Mouse (Mus musculus) lung, embryonic 16.5 days (tissue): ENCODE measurements around the gene Tmem144. TPM values are rescaled to one million over a fixed set of nuclear protein-coding genes. Genes with fewer than 3 reads are reported as not detected.

Experiments
- ATAC-seq: fragments of 200-750 bp; cut with Nextera tagmentation; 2 replicates; pipeline ENCODE4 v1.8.0; 2017; ENCODE audit warnings: low read depth, mild to moderate bottlenecking, moderate library complexity
- H3K27ac ChIP-seq: fragments of 300-500 bp; sonication (generic); 2 replicates; pipeline ENCODE4 v1.5.1; 2014; ENCODE audit warnings: mild to moderate bottlenecking, control low read depth, low read length
- H3K27me3 ChIP-seq: fragments of 300-500 bp; sonication (generic); 2 replicates; pipeline ENCODE4 v1.6.1; 2014; ENCODE audit warnings: low read depth, low read length, mixed read lengths; ENCODE audit not compliant: control insufficient read depth, insufficient read depth
- H3K36me3 ChIP-seq: fragments of 300-500 bp; sonication (generic); 2 replicates; pipeline ENCODE4 v1.6.1; 2014; ENCODE audit warnings: low read length; ENCODE audit not compliant: control insufficient read depth, insufficient read depth
- H3K4me1 ChIP-seq: fragments of 300-500 bp; sonication (generic); replicated peaks from 2 replicates; pipeline ENCODE4 v1.6.1; 2014; ENCODE audit warnings: low read length, mixed read lengths; ENCODE audit not compliant: control insufficient read depth, insufficient read depth
- H3K4me2 ChIP-seq: fragments of 300-500 bp; sonication (generic); 2 replicates; pipeline ENCODE4 v1.6.1; 2014; ENCODE audit warnings: low read depth, low read length, control low read depth
- H3K4me3 ChIP-seq: fragments of 300-500 bp; sonication (generic); 2 replicates; pipeline ENCODE4 v1.5.1; 2014; ENCODE audit warnings: mild to moderate bottlenecking, low read length, control low read depth
- H3K9ac ChIP-seq: fragments of 300-500 bp; sonication (generic); 2 replicates; pipeline ENCODE4 v1.6.1; 2014; ENCODE audit warnings: low read length, control low read depth
- H3K9me3 ChIP-seq: fragments of 300-500 bp; sonication (generic); 2 replicates; pipeline ENCODE4 v1.6.1; 2016; ENCODE audit warnings: low read length; ENCODE audit not compliant: control insufficient read depth
- WGBS: fragments of 180-500 bp; shearing (Covaris S2); extraction: QIAGEN DNeasy Blood & Tissue Kit; methylation state at CpG from one replicate; pipeline ENCODE4 v1.1.7; 2014; 5-methylcytosine and 5-hydroxymethylcytosine counted together
- polyA plus RNA-seq: library from polyadenylated mRNA; unstranded; fragments of >200 nt; fragmentation: Nextera tagmentation; extraction: Ambion mirVana; gene quantifications from 2 replicates; pipeline ENCODE4 v1.2.1, GENCODE M21; 2015

The Tmem144 gene
- polyA plus RNA-seq, 1 experiment from 2014 or later, result 5.2 TPM

DNA sequence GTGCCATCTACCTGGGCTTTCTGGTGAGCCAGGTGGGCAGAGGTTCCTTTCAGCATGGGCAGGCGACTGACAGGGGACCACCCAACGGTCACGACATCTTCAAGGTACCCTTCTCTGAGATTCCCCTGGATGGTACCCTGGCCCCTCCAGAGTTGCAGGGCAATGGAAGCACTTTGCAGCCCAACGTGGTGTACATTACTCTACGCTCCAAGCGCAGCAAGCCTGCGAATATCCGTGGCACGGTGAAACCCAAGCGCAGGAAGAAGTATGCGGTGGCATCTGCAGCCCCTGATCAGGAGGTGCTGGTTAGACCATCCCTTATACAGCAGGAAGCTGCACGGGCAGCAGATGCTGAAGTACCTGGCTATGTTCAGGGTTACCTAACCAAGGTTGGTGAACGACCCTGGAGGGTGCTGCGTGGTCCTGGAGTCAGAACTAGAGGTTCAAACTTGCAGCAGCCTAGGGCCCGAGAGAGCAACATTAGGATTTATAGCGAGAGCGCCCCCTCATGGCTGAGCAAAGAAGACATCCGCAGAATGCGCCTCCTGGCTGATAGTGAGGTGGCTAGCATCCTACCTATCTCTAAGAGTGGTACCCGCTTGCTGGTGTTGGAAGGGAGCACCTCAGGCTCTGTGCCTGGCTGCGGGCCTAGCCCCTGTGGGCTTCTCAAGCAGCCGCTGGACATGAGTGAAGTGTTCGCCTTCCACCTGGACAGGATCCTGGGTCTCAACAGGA lies 34.0 kb upstream of the Tmem144 start:
- Histone ChIP-seq H3K9me3 (no peaks in the 10 kb centered on the region), H3K36me3 (no peaks in the 10 kb centered on the region), H3K4me3 (peak overlapping the region; percentile 55), H3K4me1 (peaks cover 14% of the 10 kb centered on the region), H3K9ac (peak overlapping the region; percentile 63), H3K4me2 (peak overlapping the region; percentile 55), H3K27ac (peak overlapping the region; percentile 93), H3K27me3 (no peaks in the 10 kb centered on the region)
- ATAC-seq, result peak; percentile 40
- 56% methylated on average over 23 of the region's 23 CpGs for WGBS

DNA sequence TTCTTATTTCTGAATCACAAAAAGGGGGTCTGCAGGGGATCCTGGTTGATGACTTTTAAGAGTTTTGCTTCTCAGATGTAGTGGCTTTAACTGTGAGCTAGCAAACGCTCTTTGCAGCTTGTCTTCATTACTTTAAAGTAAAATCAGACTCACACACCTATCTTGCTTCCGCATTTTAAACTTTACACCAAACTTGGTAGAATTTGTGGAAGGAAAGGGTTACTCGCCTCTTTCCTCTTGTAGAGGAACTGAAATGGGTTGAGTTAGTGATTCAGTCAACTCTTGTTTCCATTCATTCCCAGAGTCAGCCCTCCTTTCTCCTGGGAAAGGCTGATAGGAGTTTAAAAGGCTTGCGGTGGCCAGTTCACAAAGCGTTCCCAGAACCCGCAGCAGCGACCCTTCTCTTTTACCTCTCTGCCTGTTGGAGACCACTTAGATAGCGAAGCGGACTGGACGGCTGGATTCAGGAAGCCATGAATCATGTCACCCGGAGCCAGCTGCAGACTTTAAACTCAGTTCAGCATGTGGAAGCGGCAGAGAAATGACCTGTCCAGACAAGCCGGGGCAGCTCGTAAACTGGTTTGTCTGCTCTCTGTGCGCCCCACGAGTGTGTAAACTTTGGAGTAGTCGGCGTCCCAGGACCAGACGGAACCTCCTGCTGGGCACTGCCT lies 33.2 kb upstream of the Tmem144 start:
- peak overlapping the region; percentile 63 for H3K9ac ChIP-seq
- H3K9me3 ChIP-seq, result no peaks in the 10 kb centered on the region
- H3K4me3 ChIP-seq, result peak overlapping the region; percentile 55
- H3K4me2 ChIP-seq, result peak overlapping the region; percentile 55
- H3K27ac ChIP-seq, result peak overlapping the region; percentile 93
- H3K4me1 ChIP-seq, result peaks cover 14% of the 10 kb centered on the region
- H3K36me3 ChIP-seq, result no peaks in the 10 kb centered on the region
- peak; percentile 84 for ATAC-seq
- WGBS, result 4% methylated on average over 19 of the region's 19 CpGs
- no peaks in the 10 kb centered on the region for H3K27me3 ChIP-seq

- WGBS, result 2% methylated on average over 9 of the region's 9 CpGs
- H3K27me3 ChIP-seq, result no peaks in the 10 kb centered on the region
- peak; percentile 23; the same call in 1 of the 2 replicates for ATAC-seq
These were observed 32.2 kb upstream of the Tmem144 start for GRCm38 (mm10) chr3:79884761-79885189.

GRCm38 (mm10) chr3:79884305-79884704 lies 31.7 kb upstream of the Tmem144 start, which contains the start of gene Fam198b:
Fam198b (plus strand) TSS chr3:79884533.
- peak within 1 kb of the TSS; percentile 48 for H3K4me3 ChIP-seq
- H3K9ac ChIP-seq, result peak within 1 kb of the TSS; percentile 64
- H3K9me3 ChIP-seq, result no peaks in the 10 kb centered on the region
- peak within 1 kb of the TSS; percentile 65 for H3K4me2 ChIP-seq
- H3K36me3 ChIP-seq, result no peaks in the 10 kb centered on the region
- peak; percentile 8; the same call in 1 of the 2 replicates for ATAC-seq
- H3K27me3 ChIP-seq, result no peaks in the 10 kb centered on the region
- H3K27ac ChIP-seq, result peak within 1 kb of the TSS; percentile 72
- WGBS, result 24% methylated on average over 5 of the region's 5 CpGs
- H3K4me1 ChIP-seq, result peaks cover 14% of the 10 kb centered on the region

More at GRCm38 (mm10) chr3:79884761-79885189, 32.2 kb upstream of the Tmem144 start:
- Histone ChIP-seq H3K4me2 (peak overlapping the region; percentile 65), H3K36me3 (no peaks in the 10 kb centered on the region), H3K9me3 (no peaks in the 10 kb centered on the region), H3K27ac (peak overlapping the region; percentile 72), H3K4me1 (peaks cover 14% of the 10 kb centered on the region), H3K4me3 (peak overlapping the region; percentile 48), H3K9ac (peak overlapping the region; percentile 64)

- Histone ChIP-seq H3K9me3 (no peaks in the 10 kb centered on the region), H3K27me3 (no peaks in the 10 kb centered on the region), H3K27ac (no peak overlapping the region), H3K36me3 (no peaks in the 10 kb centered on the region), H3K9ac (no peak overlapping the region), H3K4me1 (peaks cover 14% of the 10 kb centered on the region), H3K4me2 (no peak overlapping the region), H3K4me3 (no peak overlapping the region)
- 30% methylated on average over 7 of the region's 7 CpGs for WGBS
- ATAC-seq, result no peak
These were observed 30.5 kb upstream of the Tmem144 start for GRCm38 (mm10) chr3:79883092-79883491.

DNA sequence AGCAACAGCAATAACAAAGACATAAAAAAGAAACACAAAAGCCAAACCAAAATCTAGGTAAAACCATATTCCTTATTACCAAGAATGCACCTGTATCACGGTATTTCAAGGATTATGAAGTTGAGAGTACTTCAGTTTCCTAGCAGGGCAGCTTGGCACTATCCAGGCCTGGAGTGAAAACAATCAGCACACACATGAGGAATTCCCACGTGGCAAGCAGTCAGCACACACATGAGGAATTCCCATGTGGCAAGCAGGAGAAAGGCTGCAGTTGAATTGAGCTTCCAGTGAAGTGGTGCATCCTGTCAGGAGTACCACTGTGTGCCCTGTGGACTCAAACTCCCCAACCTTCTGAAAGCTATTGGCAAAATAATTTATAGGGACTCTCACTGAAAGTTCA lies 29.1 kb upstream of the Tmem144 start:
- ATAC-seq, result no peak

GRCm38 (mm10) chr3:79879246-79879645 lies 26.7 kb upstream of the Tmem144 start:
- Histone ChIP-seq H3K27ac (peak overlapping the region; percentile 51; the same call in 1 of the 2 replicates), H3K4me3 (no peak overlapping the region), H3K9ac (peak overlapping the region; percentile 50; the same call in 1 of the 2 replicates), H3K4me1 (peaks cover 2% of the 10 kb centered on the region), H3K27me3 (no peaks in the 10 kb centered on the region), H3K36me3 (no peaks in the 10 kb centered on the region), H3K9me3 (no peaks in the 10 kb centered on the region), H3K4me2 (peak overlapping the region; percentile 30)
- 52% methylated on average over 9 of the region's 9 CpGs for WGBS
- ATAC-seq, result peak; percentile 29; the same call in 1 of the 2 replicates

More for the DNA sequence above, 29.1 kb upstream of the Tmem144 start:
- no peaks in the 10 kb centered on the region for H3K27me3 ChIP-seq
- H3K4me2 ChIP-seq, result no peak overlapping the region
- no peak overlapping the region for H3K9ac ChIP-seq
- H3K4me1 ChIP-seq, result peaks cover 9% of the 10 kb centered on the region
- H3K27ac ChIP-seq, result peak overlapping the region; percentile 40; the same call in 1 of the 2 replicates
- H3K36me3 ChIP-seq, result no peaks in the 10 kb centered on the region
- H3K4me3 ChIP-seq, result no peak overlapping the region
- no peaks in the 10 kb centered on the region for H3K9me3 ChIP-seq
- WGBS, result 36% methylated on average over 2 of the region's 2 CpGs

- H3K27ac ChIP-seq, result no peak overlapping the region
- H3K9ac ChIP-seq, result no peak overlapping the region
- H3K9me3 ChIP-seq, result no peaks in the 10 kb centered on the region
- WGBS, result 50% methylated on average over 3 of the region's 3 CpGs
- H3K4me2 ChIP-seq, result no peak overlapping the region
- no peak for ATAC-seq
- no peaks in the 10 kb centered on the region for H3K4me1 ChIP-seq
- H3K4me3 ChIP-seq, result no peak overlapping the region
- H3K36me3 ChIP-seq, result no peaks in the 10 kb centered on the region
- H3K27me3 ChIP-seq, result no peaks in the 10 kb centered on the region
These were observed 25.8 kb upstream of the Tmem144 start for GRCm38 (mm10) chr3:79878350-79878749.

DNA sequence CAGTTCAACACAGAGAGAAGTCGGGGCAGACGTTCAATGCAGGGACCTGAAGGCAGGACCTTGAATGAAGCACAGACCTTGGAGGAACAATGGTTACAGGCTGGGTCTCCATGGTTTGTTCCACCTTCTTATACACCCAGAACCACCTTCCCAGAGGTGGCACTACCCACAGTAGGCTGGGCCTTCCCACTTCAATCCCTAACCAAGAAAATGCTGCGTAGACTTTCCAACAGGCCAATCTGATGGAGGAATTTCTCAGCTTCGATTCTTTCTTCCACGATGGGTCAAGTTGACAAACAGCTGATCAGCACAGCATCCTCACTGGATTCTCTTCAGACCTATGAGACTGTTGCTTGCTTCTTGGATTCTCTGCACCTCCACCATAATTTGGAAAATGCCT lies 22.9 kb upstream of the Tmem144 start:
- Histone ChIP-seq H3K9ac (no peak overlapping the region), H3K9me3 (no peaks in the 10 kb centered on the region), H3K4me3 (no peak overlapping the region), H3K36me3 (no peaks in the 10 kb centered on the region), H3K27me3 (no peaks in the 10 kb centered on the region), H3K27ac (no peak overlapping the region), H3K4me2 (no peak overlapping the region), H3K4me1 (no peaks in the 10 kb centered on the region)
- ATAC-seq, result no peak
- 90% methylated on average over 5 of the region's 5 CpGs for WGBS
